Mouse (Mus musculus): Measurements from ENCODE around the gene Fbxl14.

- TF ChIP-seq POLR2A (IDR thresholded peaks at IDR 0.05; ENCODE audit: borderline replicate concordance, extremely low read depth, low read depth, low read length) (no peak), CTCF (IDR thresholded peaks at IDR 0.05; ENCODE audit: insufficient read depth, low read length) (no peak)
Measured at GRCm38 (mm10) chr6:119475988-119476387, 3.5 kb upstream of the Fbxl14 start.

All from lung, adult 2 months (tissue).